Mouse (Mus musculus): ENCODE data around the gene Ptprs. TPM values are rescaled to one million over a fixed set of nuclear protein-coding genes. Genes with fewer than 3 reads are reported as not detected.

The Ptprs gene
- total and polyA plus RNA-seq, 2 experiments from 2014 or later = 15.7 to 136 TPM

DNA sequence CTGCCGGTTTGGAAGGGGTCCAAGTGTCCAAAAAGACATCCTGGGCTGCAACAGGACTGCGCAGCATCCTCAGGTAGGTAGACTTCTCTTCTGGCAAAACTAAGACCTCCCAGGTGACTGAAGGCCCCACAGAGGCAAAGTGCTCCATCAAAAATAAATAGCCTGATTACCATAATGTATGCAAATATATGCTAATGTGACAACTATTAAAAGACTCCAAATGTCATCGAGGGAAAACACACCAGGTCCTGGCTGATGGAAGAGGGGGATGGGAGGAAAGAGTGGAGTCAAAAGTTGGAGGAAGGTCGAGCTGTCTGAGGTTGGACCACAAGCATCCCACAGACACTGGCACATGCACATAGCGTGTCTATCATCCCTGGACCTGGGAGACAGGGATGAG, 22.9 kb upstream of the Ptprs start:
- Histone ChIP-seq H3K4me2 (ENCODE audit: low read depth, low read length) (no peak overlapping the region), H3K9ac (replicated peaks; ENCODE audit: low read depth, low read length) (no peak overlapping the region), H3K4me1 (ENCODE audit: control insufficient read depth, insufficient read depth) (no peaks in the 10 kb centered on the region), H3K4me3 (ENCODE audit: low read depth, low read length) (no peak overlapping the region), H3K36me3 (replicated peaks; ENCODE audit: control insufficient read depth, insufficient read depth, low read length) (no peaks in the 10 kb centered on the region), H3K9me3 (replicated peaks; ENCODE audit: control insufficient read depth, low read length) (peaks cover 26% of the 10 kb centered on the region), H3K27me3 (ENCODE audit: control insufficient read depth, insufficient read depth, low read length) (no peaks in the 10 kb centered on the region), H3K27ac (ENCODE audit: low read depth) (no peak overlapping the region)
- DNase-seq (ENCODE audit: low spot score) (no peak), ATAC-seq (ENCODE audit: insufficient read depth, low read depth) (no peak)
- no peak for TF ChIP-seq CTCF (IDR thresholded peaks at IDR 0.05; ENCODE audit: low read depth)
- no peak for TF ChIP-seq EP300 (IDR thresholded peaks at IDR 0.05; ENCODE audit: low read depth)
- 73% methylated on average over 5 of the region's 5 CpGs for WGBS

GRCm38 (mm10) chr17:56494480-56494879, 18.2 kb upstream of the Ptprs start:
- H3K4me1 ChIP-seq (ENCODE audit: control insufficient read depth, insufficient read depth) = no peaks in the 10 kb centered on the region
- peaks cover 52% of the 10 kb centered on the region for H3K9me3 ChIP-seq (replicated peaks; ENCODE audit: control insufficient read depth, low read length)
- 48% methylated on average over 2 of the region's 2 CpGs for WGBS
- no peak overlapping the region for H3K4me2 ChIP-seq (ENCODE audit: low read depth, low read length)
- no peak overlapping the region for H3K9ac ChIP-seq (replicated peaks; ENCODE audit: low read depth, low read length)
- H3K36me3 ChIP-seq (replicated peaks; ENCODE audit: control insufficient read depth, insufficient read depth, low read length) = no peaks in the 10 kb centered on the region
- H3K4me3 ChIP-seq (ENCODE audit: low read depth, low read length) = no peak overlapping the region
- TF ChIP-seq CTCF (IDR thresholded peaks at IDR 0.05; ENCODE audit: low read depth) (no peak), EP300 (IDR thresholded peaks at IDR 0.05; ENCODE audit: low read depth) (no peak)
- no peak for ATAC-seq (ENCODE audit: insufficient read depth, low read depth)
- H3K27me3 ChIP-seq (ENCODE audit: control insufficient read depth, insufficient read depth, low read length) = no peaks in the 10 kb centered on the region
- no peak for DNase-seq (ENCODE audit: low spot score)
- H3K27ac ChIP-seq (ENCODE audit: low read depth) = no peak overlapping the region

GRCm38 (mm10) chr17:56493841-56494240, 17.6 kb upstream of the Ptprs start:
- Histone ChIP-seq H3K9ac (replicated peaks; ENCODE audit: low read depth, low read length) (no peak overlapping the region), H3K4me1 (ENCODE audit: control insufficient read depth, insufficient read depth) (no peaks in the 10 kb centered on the region), H3K9me3 (replicated peaks; ENCODE audit: control insufficient read depth, low read length) (peaks cover 52% of the 10 kb centered on the region), H3K4me2 (ENCODE audit: low read depth, low read length) (no peak overlapping the region), H3K27ac (ENCODE audit: low read depth) (no peak overlapping the region), H3K36me3 (replicated peaks; ENCODE audit: control insufficient read depth, insufficient read depth, low read length) (no peaks in the 10 kb centered on the region), H3K4me3 (ENCODE audit: low read depth, low read length) (no peak overlapping the region), H3K27me3 (ENCODE audit: control insufficient read depth, insufficient read depth, low read length) (no peaks in the 10 kb centered on the region)
- TF ChIP-seq CTCF (IDR thresholded peaks at IDR 0.05; ENCODE audit: low read depth) (no peak), EP300 (IDR thresholded peaks at IDR 0.05; ENCODE audit: low read depth) (no peak)
- WGBS = 73% methylated on average over 2 of the region's 2 CpGs
- ATAC-seq (ENCODE audit: insufficient read depth, low read depth) (no peak), DNase-seq (ENCODE audit: low spot score) (no peak)

- Histone ChIP-seq H3K4me2 (ENCODE audit: low read depth, low read length) (no peak overlapping the region), H3K27ac (ENCODE audit: low read depth) (no peak overlapping the region), H3K4me1 (ENCODE audit: control insufficient read depth, insufficient read depth) (no peaks in the 10 kb centered on the region), H3K4me3 (ENCODE audit: low read depth, low read length) (no peak overlapping the region), H3K9me3 (replicated peaks; ENCODE audit: control insufficient read depth, low read length) (peaks cover 37% of the 10 kb centered on the region), H3K9ac (replicated peaks; ENCODE audit: low read depth, low read length) (no peak overlapping the region), H3K36me3 (replicated peaks; ENCODE audit: control insufficient read depth, insufficient read depth, low read length) (no peaks in the 10 kb centered on the region), H3K27me3 (ENCODE audit: control insufficient read depth, insufficient read depth, low read length) (no peaks in the 10 kb centered on the region)
- DNase-seq (ENCODE audit: low spot score) = no peak
- ATAC-seq (ENCODE audit: insufficient read depth, low read depth) = no peak
- TF ChIP-seq EP300 (IDR thresholded peaks at IDR 0.05; ENCODE audit: low read depth) = no peak
- TF ChIP-seq CTCF (IDR thresholded peaks at IDR 0.05; ENCODE audit: low read depth) = no peak
- WGBS = 83% methylated on average over 7 of the region's 7 CpGs
These were observed 14.3 kb upstream of the Ptprs start for GRCm38 (mm10) chr17:56490438-56491152.

- 17% methylated on average over 12 of the region's 12 CpGs for WGBS
- no peak overlapping the region for H3K27ac ChIP-seq (ENCODE audit: low read depth)
- DNase-seq (ENCODE audit: low spot score) (no peak), ATAC-seq (ENCODE audit: insufficient read depth, low read depth) (no peak)
- H3K4me2 ChIP-seq (ENCODE audit: low read depth, low read length) = no peak overlapping the region
- no peaks in the 10 kb centered on the region for H3K4me1 ChIP-seq (ENCODE audit: control insufficient read depth, insufficient read depth)
- peaks cover 14% of the 10 kb centered on the region for H3K9me3 ChIP-seq (replicated peaks; ENCODE audit: control insufficient read depth, low read length)
- no peaks in the 10 kb centered on the region for H3K36me3 ChIP-seq (replicated peaks; ENCODE audit: control insufficient read depth, insufficient read depth, low read length)
- H3K9ac ChIP-seq (replicated peaks; ENCODE audit: low read depth, low read length) = no peak overlapping the region
- H3K27me3 ChIP-seq (ENCODE audit: control insufficient read depth, insufficient read depth, low read length) = no peaks in the 10 kb centered on the region
- no peak overlapping the region for H3K4me3 ChIP-seq (ENCODE audit: low read depth, low read length)
- TF ChIP-seq EP300 (IDR thresholded peaks at IDR 0.05; ENCODE audit: low read depth) = no peak
- no peak for TF ChIP-seq CTCF (IDR thresholded peaks at IDR 0.05; ENCODE audit: low read depth)
These were observed 11.7 kb upstream of the Ptprs start for GRCm38 (mm10) chr17:56488028-56488427.

GRCm38 (mm10) chr17:56487441-56487888, 11.2 kb upstream of the Ptprs start:
- TF ChIP-seq EP300 (IDR thresholded peaks at IDR 0.05; ENCODE audit: low read depth) (no peak), CTCF (IDR thresholded peaks at IDR 0.05; ENCODE audit: low read depth) (peak; percentile 23; the same call in 1 of the 2 replicates)
- Histone ChIP-seq H3K4me2 (ENCODE audit: low read depth, low read length) (no peak overlapping the region), H3K9me3 (replicated peaks; ENCODE audit: control insufficient read depth, low read length) (peaks cover 8% of the 10 kb centered on the region; the same call in 1 of the 2 replicates), H3K27ac (ENCODE audit: low read depth) (no peak overlapping the region), H3K36me3 (replicated peaks; ENCODE audit: control insufficient read depth, insufficient read depth, low read length) (no peaks in the 10 kb centered on the region), H3K27me3 (ENCODE audit: control insufficient read depth, insufficient read depth, low read length) (no peaks in the 10 kb centered on the region), H3K4me1 (ENCODE audit: control insufficient read depth, insufficient read depth) (no peaks in the 10 kb centered on the region), H3K4me3 (ENCODE audit: low read depth, low read length) (no peak overlapping the region), H3K9ac (replicated peaks; ENCODE audit: low read depth, low read length) (no peak overlapping the region)
- WGBS = 8% methylated on average over 12 of the region's 16 CpGs
- peak; percentile 37; the same call in 1 of the 2 replicates for ATAC-seq (ENCODE audit: insufficient read depth, low read depth)
- DNase-seq (ENCODE audit: low spot score) = no peak

All from heart, postnatal 0 days (tissue).